Mouse (Mus musculus): Measurements from ENCODE around the gene Uqcrh. TPM values are rescaled to one million over a fixed set of nuclear protein-coding genes. Genes with fewer than 3 reads are reported as not detected.

The Uqcrh gene
- polyA plus RNA-seq (2012; rRNA removed; ENCODE audit: low replicate concordance): 57.7 and 72.0 TPM in 2 replicates

GRCm38 (mm10) chr4:116074861-116075620 lies at the start of gene Uqcrh, which contains the start of gene Lrrc41:
Uqcrh (minus strand) TSS chr4:116075071.
Lrrc41 (plus strand) TSS chr4:116075269.

GRCm38 (mm10) chr4:116123602-116124519 lies 49.0 kb upstream of the Uqcrh start, which contains the start of the genes Rad54l and Pomgnt1:
Rad54l (minus strand) TSS chr4:116123690.
Pomgnt1 (plus strand) TSS chr4:116123840.

DNA sequence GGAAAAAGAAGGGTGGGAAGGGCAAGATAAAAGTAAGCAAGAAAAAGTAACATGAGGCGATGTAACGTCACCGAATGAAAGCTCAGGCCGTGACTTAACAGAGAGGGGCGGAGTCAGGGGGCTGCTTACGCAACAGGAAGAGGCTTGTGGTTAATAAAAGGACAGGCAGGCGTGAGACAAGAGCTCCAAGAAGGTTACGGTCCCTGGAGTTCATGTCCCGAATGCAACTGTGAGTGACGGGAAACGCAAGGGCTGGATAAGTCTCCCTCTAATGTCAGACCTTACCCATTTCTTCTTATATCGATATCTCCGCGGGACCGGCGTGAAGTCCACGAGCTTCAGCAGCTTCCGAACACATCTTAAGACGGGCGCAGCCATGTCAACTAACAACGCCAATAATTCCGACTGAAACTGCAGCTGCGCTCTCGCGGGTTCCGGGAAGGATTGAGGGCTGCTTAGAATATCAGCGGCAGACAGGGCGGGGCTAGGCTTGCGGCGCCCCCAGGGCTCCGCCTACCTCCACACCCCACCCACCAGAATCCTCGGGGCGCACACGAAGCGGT lies 21.4 kb downstream of the Uqcrh start, which contains the start of gene Nsun4:
Nsun4 (minus strand) TSS at position 478 of the 563 bp plus-strand sequence.

DNA sequence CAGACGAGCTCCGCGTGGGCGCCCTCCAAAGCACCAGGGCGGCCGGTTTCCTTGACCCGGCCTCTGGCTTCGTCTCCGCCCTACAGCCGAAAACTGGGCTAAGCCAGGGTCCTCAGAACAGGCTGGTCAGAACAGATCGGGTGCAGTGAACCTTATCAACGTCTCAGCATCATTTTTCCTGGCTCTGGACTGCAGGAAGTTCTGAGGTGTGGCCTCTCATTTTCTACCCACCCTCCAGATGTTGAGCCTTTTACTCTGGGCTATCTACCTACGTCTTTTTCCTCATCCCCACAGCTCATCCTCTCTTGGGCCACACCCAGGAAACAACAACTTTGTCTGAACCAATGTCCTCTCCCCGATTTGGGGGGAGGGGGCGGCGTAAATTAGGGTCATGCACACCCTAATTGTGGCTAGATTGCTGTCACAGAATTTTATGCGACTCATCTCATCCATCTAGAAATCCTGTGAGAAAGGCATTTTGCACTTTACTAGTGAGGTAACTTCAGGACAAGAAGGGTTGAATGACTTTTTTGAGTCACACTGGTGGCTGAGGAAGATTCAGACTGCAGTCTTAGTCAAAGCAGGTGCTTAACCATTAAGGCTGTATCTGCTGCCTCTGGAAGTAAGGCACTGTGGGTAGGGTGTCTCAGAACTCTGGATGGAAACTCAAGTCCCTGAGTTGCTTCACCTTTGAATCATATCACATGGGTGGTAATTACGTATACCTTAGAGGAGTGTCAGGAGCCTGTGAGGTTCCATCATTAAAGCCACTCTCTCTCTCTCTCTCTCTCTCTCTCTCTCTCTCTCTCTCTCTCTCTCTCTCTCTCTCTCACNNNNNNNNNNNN lies 56.7 kb downstream of the Uqcrh start, which contains the start of gene Faah:
Faah (minus strand) TSS at position 25 of the 845 bp plus-strand sequence.

Other genes with a start within 250 kb of the Uqcrh start
- gene Mob3c, start 247.0 kb downstream of the Uqcrh start, polyA plus RNA-seq (2012; rRNA removed; ENCODE audit: low replicate concordance): 25.1 and 41.8 TPM in 2 replicates
- gene Mknk1, start 235.9 kb downstream of the Uqcrh start, polyA plus RNA-seq (2012; rRNA removed; ENCODE audit: low replicate concordance): 23.3 and 30.5 TPM in 2 replicates
- gene Kncn, start 190.7 kb downstream of the Uqcrh start, polyA plus RNA-seq (2012; rRNA removed; ENCODE audit: low replicate concordance): not detected in 2 replicates
- not detected in 2 replicates for gene 6430628N08Rik, start 184.4 kb downstream of the Uqcrh start, polyA plus RNA-seq (2012; rRNA removed; ENCODE audit: low replicate concordance)
- not detected in 2 replicates for gene Dmbx1, start 135.1 kb downstream of the Uqcrh start, polyA plus RNA-seq (2012; rRNA removed; ENCODE audit: low replicate concordance)
- 63.8 and 137 TPM in 2 replicates for gene Faah, start 57.1 kb downstream of the Uqcrh start, polyA plus RNA-seq (2012; rRNA removed; ENCODE audit: low replicate concordance)
- gene Nsun4, start 21.2 kb downstream of the Uqcrh start, polyA plus RNA-seq (2012; rRNA removed; ENCODE audit: low replicate concordance): 4.7 and 5.1 TPM in 2 replicates
- gene Lrrc41, start 198 bp upstream of the Uqcrh start, polyA plus RNA-seq (2012; rRNA removed; ENCODE audit: low replicate concordance): 71.8 and 77.1 TPM in 2 replicates
- 1.2 and 1.9 TPM in 2 replicates for gene Rad54l, start 48.6 kb upstream of the Uqcrh start, polyA plus RNA-seq (2012; rRNA removed; ENCODE audit: low replicate concordance)
- gene Pomgnt1, start 48.8 kb upstream of the Uqcrh start, polyA plus RNA-seq (2012; rRNA removed; ENCODE audit: low replicate concordance): 11.5 and 13.8 TPM in 2 replicates
- gene Lurap1, start 76.3 kb upstream of the Uqcrh start, polyA plus RNA-seq (2012; rRNA removed; ENCODE audit: low replicate concordance): 0.58 and 0.90 TPM in 2 replicates
- 16.3 TPM in 2 replicates for gene Tspan1, start 92.5 kb upstream of the Uqcrh start, polyA plus RNA-seq (2012; rRNA removed; ENCODE audit: low replicate concordance)
- gene 1700042G07Rik, start 98.3 kb upstream of the Uqcrh start, polyA plus RNA-seq (2012; rRNA removed; ENCODE audit: low replicate concordance): not detected in 2 replicates
- not detected in 2 replicates for gene Gm49337, start 98.3 kb upstream of the Uqcrh start, polyA plus RNA-seq (2012; rRNA removed; ENCODE audit: low replicate concordance)
- gene Pik3r3, start 146.5 kb upstream of the Uqcrh start, polyA plus RNA-seq (2012; rRNA removed; ENCODE audit: low replicate concordance): 2.9 and 6.9 TPM in 2 replicates